Mouse (Mus musculus) small intestine, adult 2 months (tissue): ENCODE measurements around the gene Snx29. TPM values are rescaled to one million over a fixed set of nuclear protein-coding genes. Genes with fewer than 3 reads are reported as not detected.

Experiments
- H3K27ac ChIP-seq: fragments of 200-500 bp; 2 replicates; pipeline ENCODE4 v1.5.1; 2012; ENCODE audit warnings: low read depth, low read length, control low read depth, inconsistent platforms; ENCODE audit not compliant: insufficient read depth
- H3K27me3 ChIP-seq: fragments of 200-500 bp; 2 replicates; pipeline ENCODE4 v1.6.1; 2012; ENCODE audit warnings: mild to moderate bottlenecking, moderate library complexity, low read length, inconsistent platforms; ENCODE audit not compliant: control insufficient read depth, insufficient read depth
- H3K36me3 ChIP-seq: fragments of 200-500 bp; 2 replicates; pipeline ENCODE4 v1.6.1; 2012; ENCODE audit warnings: mild to moderate bottlenecking, low read length, control low read depth, inconsistent platforms; ENCODE audit not compliant: control insufficient read depth, insufficient read depth
- H3K4me1 ChIP-seq: fragments of 200-500 bp; 2 replicates; pipeline ENCODE4 v1.6.1; 2012; ENCODE audit warnings: low read length, inconsistent platforms, mixed read lengths; ENCODE audit not compliant: control insufficient read depth, insufficient read depth, insufficient read length
- H3K4me3 ChIP-seq: fragments of 200-500 bp; 2 replicates; pipeline ENCODE4 v1.5.1; 2012; ENCODE audit warnings: low read depth, mild to moderate bottlenecking, control low read depth, inconsistent platforms, low read length, moderate library complexity
- CTCF ChIP-seq: fragments of 200-500 bp; IDR thresholded peaks from 2 replicates; pipeline ENCODE4 v1.5.1; 2012; ENCODE audit warnings: low read depth, mild to moderate bottlenecking, control low read depth, inconsistent platforms, low read length, moderate library complexity, mixed read lengths; ENCODE audit not compliant: insufficient replicate concordance, insufficient read length; ENCODE audit errors: extremely low read depth
- POLR2A ChIP-seq: fragments of 200-500 bp; IDR thresholded peaks from 2 replicates; pipeline ENCODE4 v1.6.1; 2012; ENCODE audit warnings: low read depth, mild to moderate bottlenecking, control low read depth, inconsistent platforms, low read length, moderate library complexity
- WGBS: fragments of 180-500 bp; shearing (Covaris S2); methylation state at CpG from one replicate; pipeline ENCODE4 v1.1.7; 2018; 5-methylcytosine and 5-hydroxymethylcytosine counted together
- polyA plus RNA-seq: library from polyadenylated mRNA; depleted of rRNA; stranded (reverse); fragments of >200 nt; gene quantifications from 2 replicates; pipeline ENCODE4 v1.2.3, GENCODE M21; 2012

Snx29 gene
- polyA plus RNA-seq, 1 experiment = 6.0 TPM

DNA sequence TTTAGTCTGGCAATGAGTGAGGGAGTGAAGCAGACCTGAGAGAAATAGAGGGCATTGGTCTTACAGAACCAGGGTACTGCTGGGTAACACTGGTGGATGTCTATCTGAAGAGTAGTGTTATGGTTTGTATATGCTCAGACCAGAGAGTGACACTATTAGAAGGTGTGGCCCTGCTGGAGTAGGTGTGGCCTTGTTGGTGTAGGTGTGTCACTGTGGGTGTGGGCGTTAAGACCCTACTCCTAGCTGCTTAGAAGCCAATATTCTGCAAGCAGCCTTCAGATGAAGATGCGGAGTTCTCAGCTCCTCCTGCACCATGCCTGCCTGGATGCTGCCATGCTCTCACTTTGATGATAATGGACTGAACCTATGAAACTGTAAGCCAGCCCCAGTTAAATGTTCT is 303.9 kb downstream of the Snx29 start:
- H3K27me3 ChIP-seq = no peaks in the 10 kb centered on the region
- 73% methylated on average over 2 of the region's 2 CpGs for WGBS

DNA sequence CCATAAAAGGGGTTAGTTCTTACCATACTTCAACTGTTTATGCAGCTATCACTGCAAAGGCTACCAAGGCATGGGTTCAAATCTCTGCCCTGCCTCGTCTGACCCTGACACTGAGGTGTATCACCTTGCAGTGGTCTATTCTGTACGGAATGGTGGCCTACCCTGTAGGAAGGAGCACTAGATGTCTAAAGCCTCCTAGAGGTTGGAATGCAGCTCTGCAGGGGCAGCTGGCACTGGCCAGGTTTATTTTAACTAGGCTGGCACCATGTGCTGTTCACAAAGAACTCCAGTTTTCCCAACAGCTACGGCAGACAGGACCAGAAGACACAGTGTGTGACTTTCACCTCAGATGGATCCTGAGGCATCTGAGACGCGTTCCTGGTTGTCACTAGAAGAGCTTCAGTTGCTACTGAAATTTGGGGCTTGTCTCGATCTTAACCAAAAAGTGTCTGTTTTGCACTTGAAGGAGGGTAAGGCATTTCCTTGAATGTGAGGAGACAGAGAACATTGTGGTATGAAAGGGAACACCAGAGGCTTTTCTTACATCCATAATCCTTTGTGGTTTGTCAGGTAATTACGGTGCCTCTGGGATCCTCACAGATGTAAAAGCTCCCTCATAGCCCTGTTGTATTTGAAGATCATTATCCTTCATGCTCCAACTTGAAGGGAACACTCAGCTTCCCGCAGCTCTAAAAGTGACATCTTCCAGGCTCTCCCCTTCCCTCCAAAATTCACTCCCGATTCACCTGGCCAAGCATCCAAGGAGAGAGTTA is 305.3 kb downstream of the Snx29 start:
- TF ChIP-seq POLR2A (no peak), CTCF (peak; percentile 29; the same call in 1 of the 2 replicates)

More for the DNA sequence above, 303.9 kb downstream of the Snx29 start:
- Histone ChIP-seq H3K4me1 (no peaks in the 10 kb centered on the region), H3K4me3 (no peak overlapping the region), H3K36me3 (no peaks in the 10 kb centered on the region), H3K27ac (no peak overlapping the region)
- no peak for TF ChIP-seq POLR2A
- no peak for TF ChIP-seq CTCF

DNA sequence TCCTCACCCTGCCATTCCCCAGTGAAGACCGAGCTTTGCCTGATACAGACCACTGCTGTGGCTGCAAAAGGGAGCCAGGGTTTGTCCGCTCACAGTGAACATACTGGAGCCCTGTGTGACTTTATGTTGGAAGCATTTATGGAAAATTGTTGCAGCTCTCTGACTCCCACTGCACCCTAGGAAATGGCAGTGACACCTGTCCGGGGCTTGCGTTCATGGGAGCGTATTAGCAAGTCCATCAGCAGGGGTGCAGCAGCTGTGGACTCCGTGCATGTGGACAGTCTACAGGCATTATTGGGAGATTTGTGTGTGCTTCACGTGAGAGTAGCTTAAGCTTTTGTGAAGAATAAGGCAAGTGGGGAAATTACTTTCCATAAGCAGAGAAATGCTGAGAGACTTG is 307.0 kb downstream of the Snx29 start:
- no peak overlapping the region for H3K4me3 ChIP-seq
- H3K4me1 ChIP-seq = no peaks in the 10 kb centered on the region
- no peaks in the 10 kb centered on the region for H3K27me3 ChIP-seq
- 93% methylated on average over 7 of the region's 7 CpGs for WGBS
- H3K36me3 ChIP-seq = peaks cover 3% of the 10 kb centered on the region; the same call in 1 of the 2 replicates
- H3K27ac ChIP-seq = no peak overlapping the region
- TF ChIP-seq POLR2A (no peak), CTCF (no peak)

More for the DNA sequence above, 305.3 kb downstream of the Snx29 start:
- Histone ChIP-seq H3K36me3 (no peaks in the 10 kb centered on the region), H3K27me3 (no peaks in the 10 kb centered on the region), H3K27ac (no peak overlapping the region), H3K4me3 (no peak overlapping the region), H3K4me1 (no peaks in the 10 kb centered on the region)
- WGBS = 88% methylated on average over 9 of the region's 9 CpGs

DNA sequence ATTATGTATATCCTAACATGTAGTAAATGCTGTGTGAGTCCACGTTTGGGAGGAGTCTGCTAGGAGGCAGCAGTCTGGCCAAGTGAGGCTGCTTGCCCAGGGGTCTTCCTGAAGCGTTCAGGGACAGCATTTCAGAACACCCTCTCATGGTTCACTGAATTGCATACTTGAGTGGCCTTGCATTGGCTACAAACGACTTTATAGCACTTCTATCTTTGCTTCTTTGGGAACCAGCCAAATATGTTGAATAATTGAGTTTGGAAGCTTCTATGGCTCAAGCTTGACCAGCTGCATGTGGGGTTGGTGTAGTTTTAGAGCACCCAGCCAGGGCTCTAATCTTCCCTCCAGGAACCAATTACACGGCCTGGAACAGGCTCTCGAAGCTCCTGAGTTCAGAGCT is 307.8 kb downstream of the Snx29 start:
- no peak overlapping the region for H3K4me3 ChIP-seq
- WGBS = 58% methylated on average over 5 of the region's 5 CpGs
- H3K36me3 ChIP-seq = peaks cover 3% of the 10 kb centered on the region; the same call in 1 of the 2 replicates
- H3K27ac ChIP-seq = no peak overlapping the region
- no peaks in the 10 kb centered on the region for H3K27me3 ChIP-seq
- H3K4me1 ChIP-seq = no peaks in the 10 kb centered on the region
- TF ChIP-seq CTCF = no peak
- TF ChIP-seq POLR2A = no peak

DNA sequence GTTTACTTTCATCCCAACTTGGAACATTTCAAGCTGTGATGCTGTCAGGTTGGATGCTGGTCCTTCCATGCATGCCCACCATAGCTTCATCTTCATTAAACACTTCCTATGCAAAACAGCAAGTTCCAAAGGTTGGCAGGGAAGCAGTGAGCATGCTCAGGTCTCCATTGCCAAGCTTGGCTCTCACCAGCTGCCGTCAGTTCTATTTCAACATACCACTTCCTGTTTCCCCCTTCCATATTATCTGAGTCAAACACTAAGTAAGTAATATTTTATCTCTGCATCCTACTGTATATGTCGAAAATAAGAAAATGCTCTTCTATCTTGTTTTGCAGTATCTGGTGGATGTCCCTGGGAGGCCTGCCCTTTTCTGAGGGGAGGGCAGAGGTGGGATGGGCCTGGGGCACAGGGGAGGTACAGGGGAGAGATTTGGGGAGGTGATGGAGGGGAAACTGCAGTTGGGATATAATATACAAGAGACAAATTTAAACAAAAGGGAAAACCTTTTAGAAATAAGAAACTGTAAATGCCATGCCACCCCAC is 309.6 kb downstream of the Snx29 start:
- Histone ChIP-seq H3K36me3 (peaks cover 3% of the 10 kb centered on the region; the same call in 1 of the 2 replicates), H3K27me3 (no peaks in the 10 kb centered on the region), H3K27ac (no peak overlapping the region), H3K4me1 (no peaks in the 10 kb centered on the region), H3K4me3 (no peak overlapping the region)
- WGBS = 63% methylated on average over 2 of the region's 2 CpGs
- TF ChIP-seq CTCF = no peak
- TF ChIP-seq POLR2A = no peak

DNA sequence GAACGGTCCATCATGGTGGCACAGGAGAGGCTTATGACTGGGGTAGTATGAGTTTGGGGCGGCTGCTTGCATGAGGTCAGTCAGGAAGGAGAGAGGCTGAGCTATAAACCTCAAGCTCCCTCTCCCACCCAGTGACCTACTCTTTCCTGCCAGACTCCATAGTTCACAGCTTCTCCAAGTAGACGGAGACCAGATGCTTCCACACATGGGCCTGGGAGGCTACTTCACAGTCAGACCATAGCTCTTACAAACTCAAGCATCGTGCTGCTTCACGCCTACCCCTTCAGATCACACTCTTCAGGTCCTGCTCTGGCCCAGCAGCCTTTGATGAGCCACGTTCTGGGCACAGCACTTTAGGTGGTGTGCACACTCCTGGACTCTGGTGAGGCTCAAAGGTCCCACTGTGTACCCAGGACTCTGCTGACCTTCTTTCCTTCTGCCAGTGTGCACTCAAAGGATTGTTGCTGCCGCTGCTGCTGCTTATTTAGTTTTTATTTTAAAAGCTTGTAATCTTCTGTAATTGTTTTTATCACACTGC is 313.6 kb downstream of the Snx29 start:
- no peak for TF ChIP-seq POLR2A
- TF ChIP-seq CTCF = no peak
- no peaks in the 10 kb centered on the region for H3K27me3 ChIP-seq
- H3K4me3 ChIP-seq = no peak overlapping the region
- no peak overlapping the region for H3K27ac ChIP-seq
- H3K4me1 ChIP-seq = no peaks in the 10 kb centered on the region
- WGBS = 75% methylated on average over 7 of the region's 7 CpGs
- peaks cover 3% of the 10 kb centered on the region; the same call in 1 of the 2 replicates for H3K36me3 ChIP-seq

DNA sequence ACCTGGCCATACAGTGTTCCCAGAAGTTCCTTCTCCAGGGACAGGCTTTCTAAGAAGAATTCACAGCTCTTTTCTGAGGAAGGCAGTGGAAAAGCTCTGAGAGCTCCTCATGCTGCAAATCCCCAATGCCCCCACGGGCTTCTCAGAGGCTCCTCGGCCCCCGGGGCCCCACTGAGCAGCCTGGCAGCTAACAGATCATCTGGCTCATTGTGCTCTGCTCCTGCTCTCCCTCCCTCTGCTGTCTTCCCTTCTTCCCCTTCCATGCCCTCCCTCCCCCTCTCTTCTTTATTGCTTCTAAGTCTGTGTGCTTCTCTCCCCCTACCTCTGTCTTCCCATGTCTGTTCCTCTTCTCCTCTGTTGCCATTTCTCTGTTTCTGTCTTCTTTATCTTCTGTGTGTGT is 314.2 kb downstream of the Snx29 start:
- Histone ChIP-seq H3K27ac (no peak overlapping the region), H3K36me3 (peaks cover 3% of the 10 kb centered on the region; the same call in 1 of the 2 replicates), H3K4me3 (no peak overlapping the region), H3K27me3 (no peaks in the 10 kb centered on the region), H3K4me1 (no peaks in the 10 kb centered on the region)
- TF ChIP-seq CTCF (no peak), POLR2A (no peak)
- WGBS = 38% methylated on average over 3 of the region's 3 CpGs
